Mouse (Mus musculus) hindbrain, embryonic 15.5 days (tissue): Measurements from ENCODE around the gene Fgfr2. TPM values are rescaled to one million over a fixed set of nuclear protein-coding genes. Genes with fewer than 3 reads are reported as not detected.

ENCODE experiments used
- ATAC-seq: fragments of 200-750 bp; cut with Nextera tagmentation; 2 replicates; pipeline ENCODE4 v1.8.0; 2017; ENCODE audit warnings: low read depth, moderate number of reproducible peaks, moderate TSS enrichment; ENCODE audit not compliant: low FRiP score
- H3K27ac ChIP-seq: fragments of 300-500 bp; sonication (generic); replicated peaks from 2 replicates; pipeline ENCODE4 v1.5.1; 2015; ENCODE audit warnings: mild to moderate bottlenecking, inconsistent platforms
- H3K27me3 ChIP-seq: fragments of 300-500 bp; sonication (generic); 2 replicates; pipeline ENCODE4 v1.6.1; 2015; ENCODE audit warnings: control low read depth, inconsistent platforms
- H3K36me3 ChIP-seq: fragments of 300-500 bp; sonication (generic); 2 replicates; pipeline ENCODE4 v1.6.1; 2015; ENCODE audit warnings: control low read depth, inconsistent platforms
- H3K4me1 ChIP-seq: fragments of 300-500 bp; sonication (generic); replicated peaks from 2 replicates; pipeline ENCODE4 v1.6.1; 2015; ENCODE audit warnings: control low read depth, inconsistent platforms
- H3K4me2 ChIP-seq: fragments of 300-500 bp; sonication (generic); 2 replicates; pipeline ENCODE4 v1.6.1; 2015; ENCODE audit warnings: moderate library complexity, mild to moderate bottlenecking, inconsistent platforms
- H3K4me3 ChIP-seq: fragments of 300-500 bp; sonication (generic); 2 replicates; pipeline ENCODE4 v1.5.1; 2015; ENCODE audit warnings: mild to moderate bottlenecking, inconsistent platforms
- H3K9ac ChIP-seq: fragments of 300-500 bp; sonication (generic); 2 replicates; pipeline ENCODE4 v1.6.1; 2015; ENCODE audit warnings: inconsistent platforms
- H3K9me3 ChIP-seq: fragments of 300-500 bp; sonication (generic); 2 replicates; pipeline ENCODE4 v1.6.1; 2016; ENCODE audit warnings: control low read depth, inconsistent platforms
- WGBS: fragments of 180-500 bp; shearing (Covaris S2); methylation state at CpG from one replicate; pipeline ENCODE4 v1.1.7; 2015; 5-methylcytosine and 5-hydroxymethylcytosine counted together
- polyA plus RNA-seq: library from polyadenylated mRNA; unstranded; fragments of >200 nt; fragmentation: Nextera tagmentation; extraction: Ambion mirVana; gene quantifications from 2 replicates; pipeline ENCODE4 v1.2.1, GENCODE M21; 2015

The Fgfr2 gene
- polyA plus RNA-seq, 1 experiment from 2014 or later, result 28.5 TPM

GRCm38 (mm10) chr7:132900826-132901531 lies 222.2 kb downstream of the Fgfr2 start:
- Histone ChIP-seq H3K4me1 (no peaks in the 10 kb centered on the region), H3K27ac (no peak overlapping the region), H3K4me3 (no peak overlapping the region), H3K4me2 (no peak overlapping the region), H3K9me3 (no peaks in the 10 kb centered on the region), H3K36me3 (no peaks in the 10 kb centered on the region), H3K9ac (no peak overlapping the region), H3K27me3 (no peaks in the 10 kb centered on the region)
- no peak for ATAC-seq
- 58% methylated on average over 2 of the region's 2 CpGs for whole genome bisulfite sequencing

GRCm38 (mm10) chr7:132898234-132898633 lies 224.9 kb downstream of the Fgfr2 start:
- H3K27ac ChIP-seq, result no peak overlapping the region
- 85% methylated on average over 2 of the region's 2 CpGs for WGBS
- no peak for ATAC-seq

GRCm38 (mm10) chr7:132897258-132897657 lies 225.9 kb downstream of the Fgfr2 start:
- Histone ChIP-seq H3K27ac (no peak overlapping the region), H3K36me3 (no peaks in the 10 kb centered on the region), H3K4me1 (no peaks in the 10 kb centered on the region), H3K9me3 (no peaks in the 10 kb centered on the region), H3K4me2 (no peak overlapping the region), H3K27me3 (no peaks in the 10 kb centered on the region), H3K4me3 (no peak overlapping the region), H3K9ac (no peak overlapping the region)
- ATAC-seq, result no peak
- WGBS, result 82% methylated on average over 10 of the region's 10 CpGs

More at GRCm38 (mm10) chr7:132898234-132898633, 224.9 kb downstream of the Fgfr2 start:
- H3K4me2 ChIP-seq, result no peak overlapping the region
- no peaks in the 10 kb centered on the region for H3K9me3 ChIP-seq
- no peak overlapping the region for H3K4me3 ChIP-seq
- H3K9ac ChIP-seq, result no peak overlapping the region
- H3K27me3 ChIP-seq, result no peaks in the 10 kb centered on the region
- no peaks in the 10 kb centered on the region for H3K36me3 ChIP-seq
- no peaks in the 10 kb centered on the region for H3K4me1 ChIP-seq

- no peak for ATAC-seq
- no peak overlapping the region for H3K9ac ChIP-seq
- no peaks in the 10 kb centered on the region for H3K9me3 ChIP-seq
- 87% methylated on average over 9 of the region's 9 CpGs for WGBS
- H3K27ac ChIP-seq, result no peak overlapping the region
- H3K27me3 ChIP-seq, result no peaks in the 10 kb centered on the region
- no peaks in the 10 kb centered on the region for H3K4me1 ChIP-seq
- no peaks in the 10 kb centered on the region for H3K36me3 ChIP-seq
- no peak overlapping the region for H3K4me2 ChIP-seq
- no peak overlapping the region for H3K4me3 ChIP-seq
Measured at GRCm38 (mm10) chr7:132896206-132896815, 226.8 kb downstream of the Fgfr2 start.

GRCm38 (mm10) chr7:132894841-132895555 lies 228.2 kb downstream of the Fgfr2 start:
- no peak overlapping the region for H3K4me3 ChIP-seq
- H3K4me2 ChIP-seq, result no peak overlapping the region
- 65% methylated on average over 7 of the region's 7 CpGs for WGBS
- no peaks in the 10 kb centered on the region for H3K27me3 ChIP-seq
- H3K4me1 ChIP-seq, result no peaks in the 10 kb centered on the region
- H3K36me3 ChIP-seq, result no peaks in the 10 kb centered on the region
- ATAC-seq, result no peak
- H3K9me3 ChIP-seq, result no peaks in the 10 kb centered on the region
- H3K27ac ChIP-seq, result no peak overlapping the region
- H3K9ac ChIP-seq, result no peak overlapping the region

- WGBS, result 95% methylated on average over 1 of the region's 1 CpGs
- H3K9ac ChIP-seq, result no peak overlapping the region
- ATAC-seq, result no peak
Measured at GRCm38 (mm10) chr7:132893336-132893735, 229.8 kb downstream of the Fgfr2 start.

GRCm38 (mm10) chr7:132892806-132893205 lies 230.3 kb downstream of the Fgfr2 start:
- no peaks in the 10 kb centered on the region for H3K27me3 ChIP-seq
- no peak overlapping the region for H3K27ac ChIP-seq
- WGBS, result 86% methylated on average over 7 of the region's 7 CpGs
- no peaks in the 10 kb centered on the region for H3K36me3 ChIP-seq
- H3K4me2 ChIP-seq, result no peak overlapping the region
- no peak for ATAC-seq
- no peaks in the 10 kb centered on the region for H3K4me1 ChIP-seq
- no peak overlapping the region for H3K9ac ChIP-seq
- no peak overlapping the region for H3K4me3 ChIP-seq
- H3K9me3 ChIP-seq, result no peaks in the 10 kb centered on the region

More at GRCm38 (mm10) chr7:132893336-132893735, 229.8 kb downstream of the Fgfr2 start:
- Histone ChIP-seq H3K4me3 (no peak overlapping the region), H3K4me2 (no peak overlapping the region), H3K27me3 (no peaks in the 10 kb centered on the region), H3K9me3 (no peaks in the 10 kb centered on the region), H3K4me1 (no peaks in the 10 kb centered on the region), H3K27ac (no peak overlapping the region), H3K36me3 (no peaks in the 10 kb centered on the region)

- H3K27me3 ChIP-seq, result no peaks in the 10 kb centered on the region
- H3K36me3 ChIP-seq, result no peaks in the 10 kb centered on the region
- 51% methylated on average over 4 of the region's 4 CpGs for WGBS
- H3K4me3 ChIP-seq, result no peak overlapping the region
- no peak overlapping the region for H3K9ac ChIP-seq
- no peak overlapping the region for H3K27ac ChIP-seq
- H3K9me3 ChIP-seq, result no peaks in the 10 kb centered on the region
- no peaks in the 10 kb centered on the region for H3K4me1 ChIP-seq
- H3K4me2 ChIP-seq, result no peak overlapping the region
- no peak for ATAC-seq
Measured at GRCm38 (mm10) chr7:132892311-132892661, 230.9 kb downstream of the Fgfr2 start.

- Histone ChIP-seq H3K27ac (no peak overlapping the region), H3K4me1 (no peaks in the 10 kb centered on the region), H3K4me2 (no peak overlapping the region), H3K4me3 (no peak overlapping the region), H3K27me3 (no peaks in the 10 kb centered on the region), H3K36me3 (no peaks in the 10 kb centered on the region), H3K9ac (no peak overlapping the region), H3K9me3 (no peaks in the 10 kb centered on the region)
- 84% methylated on average over 5 of the region's 5 CpGs for WGBS
- ATAC-seq, result no peak
Measured at GRCm38 (mm10) chr7:132891561-132892310, 231.4 kb downstream of the Fgfr2 start.

GRCm38 (mm10) chr7:132890201-132890600 lies 232.9 kb downstream of the Fgfr2 start:
- no peak overlapping the region for H3K4me3 ChIP-seq
- no peak overlapping the region for H3K27ac ChIP-seq
- ATAC-seq, result no peak
- no peaks in the 10 kb centered on the region for H3K36me3 ChIP-seq
- H3K9ac ChIP-seq, result no peak overlapping the region
- WGBS, result 91% methylated on average over 5 of the region's 5 CpGs
- H3K27me3 ChIP-seq, result no peaks in the 10 kb centered on the region
- no peak overlapping the region for H3K4me2 ChIP-seq
- no peaks in the 10 kb centered on the region for H3K4me1 ChIP-seq
- H3K9me3 ChIP-seq, result no peaks in the 10 kb centered on the region

GRCm38 (mm10) chr7:132889691-132890090 lies 233.5 kb downstream of the Fgfr2 start:
- Histone ChIP-seq H3K27me3 (no peaks in the 10 kb centered on the region), H3K9ac (no peak overlapping the region), H3K4me2 (no peak overlapping the region), H3K9me3 (no peaks in the 10 kb centered on the region), H3K27ac (no peak overlapping the region), H3K4me1 (no peaks in the 10 kb centered on the region), H3K4me3 (no peak overlapping the region), H3K36me3 (peaks cover 2% of the 10 kb centered on the region; the same call in 1 of the 2 replicates)
- no peak for ATAC-seq
- WGBS, result 95% methylated on average over 8 of the region's 8 CpGs
